In the genomic region with DNA sequence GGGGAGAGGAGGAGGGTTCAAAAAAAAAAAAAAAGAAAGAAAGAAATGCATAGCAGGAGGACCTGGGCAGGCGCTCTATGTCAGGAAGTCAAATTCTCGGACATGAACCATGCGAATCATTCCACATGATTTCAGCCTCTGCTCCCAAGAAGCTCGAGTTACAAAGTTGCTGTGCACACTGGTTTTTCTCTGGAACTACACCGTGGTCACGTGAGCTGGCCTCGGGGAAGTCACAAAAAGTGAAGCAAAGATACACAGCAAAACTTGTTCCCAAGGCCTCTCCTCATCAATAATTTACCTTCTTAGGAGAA, we compare ENCODE assay signal across 19 mouse cellular contexts. TPM values are rescaled to one million over a fixed set of nuclear protein-coding genes. Genes with fewer than 3 reads are reported as not detected.
DNase-seq lines count a peak whose midpoint lies in the region; ATAC-seq and TF ChIP-seq lines count a peak whose summit lies in the region.
"Had no signal": no experiment of that assay in that cellular context is flagged by ENCODE, and none has a peak within 500 bp of the region (broad histone marks: within the 10 kb centered on the region; RNA-seq: fewer than 3 reads in every experiment).

No protein-coding gene starts in this region.

- no peak overlapping the region for H3K9ac ChIP-seq in embryonic facial prominence, embryonic 11.5 days (replicated peaks; ENCODE audit: low read length)
- H3K9ac ChIP-seq in kidney, postnatal 0 days (ENCODE audit: low read depth, low read length), result no peak overlapping the region
- no peak overlapping the region for H3K9ac ChIP-seq in limb, embryonic 15.5 days
- H3K9ac ChIP-seq in midbrain, embryonic 14.5 days (replicated peaks; ENCODE audit: low read length), result no peak overlapping the region
- H3K9ac ChIP-seq: embryonic facial prominence, embryonic 15.5 days; forebrain, embryonic 15.5 days; liver, embryonic 13.5 days; neural tube, embryonic 12.5 days had no signal

- TF ChIP-seq CTCF in kidney, adult 2 months (conservative IDR thresholded peaks at IDR 0.05; ENCODE audit: insufficient read depth, insufficient read length, low read depth, low read length), result no peak
- TF ChIP-seq CTCF in kidney, postnatal 0 days (IDR thresholded peaks at IDR 0.05; ENCODE audit: low read depth), result no peak

- no peaks in the 10 kb centered on the region for H3K36me3 ChIP-seq in kidney, adult 2 months (ENCODE audit: control insufficient read depth, insufficient read depth, low read length)
- no peaks in the 10 kb centered on the region for H3K36me3 ChIP-seq in embryonic facial prominence, embryonic 11.5 days (replicated peaks; ENCODE audit: control insufficient read depth, insufficient read depth, low read depth, low read length)
- no peaks in the 10 kb centered on the region for H3K36me3 ChIP-seq in kidney, postnatal 0 days (ENCODE audit: insufficient read depth, low read length)
- peaks cover 3% of the 10 kb centered on the region; the same call in 1 of the 2 replicates for H3K36me3 ChIP-seq in limb, embryonic 15.5 days
- H3K36me3 ChIP-seq in midbrain, embryonic 14.5 days (ENCODE audit: control insufficient read depth, insufficient read depth, low read length), result no peaks in the 10 kb centered on the region
- H3K36me3 ChIP-seq: embryonic facial prominence, embryonic 15.5 days; forebrain, embryonic 15.5 days; liver, embryonic 13.5 days; neural tube, embryonic 12.5 days had no signal

- no peak overlapping the region for H3K4me3 ChIP-seq in kidney, adult 2 months (ENCODE audit: insufficient read depth, low read depth, low read length)
- no peak overlapping the region for H3K4me3 ChIP-seq in embryonic facial prominence, embryonic 11.5 days (ENCODE audit: low read depth, low read length)
- H3K4me3 ChIP-seq in kidney, postnatal 0 days (replicated peaks; ENCODE audit: low read depth, low read length), result no peak overlapping the region
- no peak overlapping the region for H3K4me3 ChIP-seq in limb, embryonic 15.5 days
- no peak overlapping the region for H3K4me3 ChIP-seq in midbrain, embryonic 14.5 days (replicated peaks; ENCODE audit: low read depth, low read length)
- H3K4me3 ChIP-seq: embryonic facial prominence, embryonic 15.5 days; forebrain, embryonic 15.5 days; liver, embryonic 13.5 days; megakaryocyte, embryonic 14.5 days; neural tube, embryonic 12.5 days had no signal

- H3K9me3 ChIP-seq in embryonic facial prominence, embryonic 11.5 days (replicated peaks; ENCODE audit: control insufficient read depth, low read length), result no peaks in the 10 kb centered on the region
- no peaks in the 10 kb centered on the region for H3K9me3 ChIP-seq in kidney, postnatal 0 days (replicated peaks; ENCODE audit: low read length)
- no peaks in the 10 kb centered on the region for H3K9me3 ChIP-seq in limb, embryonic 15.5 days
- H3K9me3 ChIP-seq in midbrain, embryonic 14.5 days (ENCODE audit: control insufficient read depth, low read length), result no peaks in the 10 kb centered on the region
- H3K9me3 ChIP-seq: embryonic facial prominence, embryonic 15.5 days; forebrain, embryonic 15.5 days; liver, embryonic 13.5 days; megakaryocyte, embryonic 14.5 days; neural tube, embryonic 12.5 days had no signal

- H3K4me1 ChIP-seq in kidney, adult 2 months (ENCODE audit: control insufficient read depth, insufficient read depth, low read length), result peaks cover 2% of the 10 kb centered on the region; the same call in 1 of the 2 replicates
- peaks cover 3% of the 10 kb centered on the region; the same call in 1 of the 2 replicates for H3K4me1 ChIP-seq in embryonic facial prominence, embryonic 11.5 days (ENCODE audit: control insufficient read depth, insufficient read depth, low read length)
- H3K4me1 ChIP-seq in kidney, postnatal 0 days (replicated peaks; ENCODE audit: insufficient read depth, low read length), result peaks cover 13% of the 10 kb centered on the region; the same call in 1 of the 2 replicates
- peaks cover 22% of the 10 kb centered on the region for H3K4me1 ChIP-seq in limb, embryonic 15.5 days
- H3K4me1 ChIP-seq in midbrain, embryonic 14.5 days (ENCODE audit: control insufficient read depth, insufficient read depth, low read length), result no peaks in the 10 kb centered on the region; the same call in 1 of the 2 replicates
- H3K4me1 ChIP-seq: liver, embryonic 13.5 days; megakaryocyte, embryonic 14.5 days had no signal

- H3K27ac ChIP-seq in kidney, adult 2 months (ENCODE audit: insufficient read depth, low read depth, low read length), result no peak overlapping the region
- no peak overlapping the region for H3K27ac ChIP-seq in embryonic facial prominence, embryonic 11.5 days (replicated peaks; ENCODE audit: low read depth, low read length)
- H3K27ac ChIP-seq in kidney, postnatal 0 days, result 0 out of 2 replicates have a peak overlapping the region, but pooled peaks have one; percentile 40
- peak overlapping the region; percentile 38; the same call in 1 of the 2 replicates for H3K27ac ChIP-seq in limb, embryonic 15.5 days
- H3K27ac ChIP-seq in midbrain, embryonic 14.5 days (replicated peaks; ENCODE audit: low read depth, low read length), result no peak overlapping the region
- H3K27ac ChIP-seq: embryonic facial prominence, embryonic 15.5 days; forebrain, embryonic 15.5 days; gastrocnemius, adult 2 months; liver, embryonic 13.5 days; neural tube, embryonic 12.5 days had no signal

- no peak for TF ChIP-seq POLR2A in kidney, adult 2 months (IDR thresholded peaks at IDR 0.05; ENCODE audit: low read depth, low read length)

- H3K27me3 ChIP-seq in kidney, adult 2 months (replicated peaks; ENCODE audit: control insufficient read depth, insufficient read depth, low read length), result no peaks in the 10 kb centered on the region
- H3K27me3 ChIP-seq in embryonic facial prominence, embryonic 11.5 days (ENCODE audit: control insufficient read depth, insufficient read depth, low read length), result no peaks in the 10 kb centered on the region
- no peaks in the 10 kb centered on the region for H3K27me3 ChIP-seq in kidney, postnatal 0 days (ENCODE audit: insufficient read depth, low read length)
- H3K27me3 ChIP-seq in limb, embryonic 15.5 days, result no peaks in the 10 kb centered on the region
- H3K27me3 ChIP-seq in midbrain, embryonic 14.5 days (ENCODE audit: control insufficient read depth, insufficient read depth, low read length), result no peaks in the 10 kb centered on the region
- H3K27me3 ChIP-seq: embryonic facial prominence, embryonic 15.5 days; forebrain, embryonic 15.5 days; liver, embryonic 13.5 days; neural tube, embryonic 12.5 days had no signal

- peak overlapping the region; percentile 3; the same call in 1 of the 2 replicates for H3K4me2 ChIP-seq in embryonic facial prominence, embryonic 11.5 days (ENCODE audit: low read depth, low read length)
- H3K4me2 ChIP-seq in kidney, postnatal 0 days (ENCODE audit: low read length), result peak overlapping the region; percentile 28
- H3K4me2 ChIP-seq in limb, embryonic 15.5 days, result no peak overlapping the region
- no peak overlapping the region for H3K4me2 ChIP-seq in midbrain, embryonic 14.5 days (ENCODE audit: low read length)
- H3K4me2 ChIP-seq: embryonic facial prominence, embryonic 15.5 days; forebrain, embryonic 15.5 days; liver, embryonic 13.5 days; neural tube, embryonic 12.5 days had no signal

- peak; percentile 33 for DNase-seq in kidney, adult 2 months
- no peak for DNase-seq in kidney, adult 11 months
- DNase-seq in embryonic facial prominence, embryonic 11.5 days (ENCODE audit: low spot score), result peak; percentile 75
- peak; percentile 87 for DNase-seq in kidney, postnatal 0 days (ENCODE audit: low spot score)
- no peak for DNase-seq in urinary bladder, adult 2 months (ENCODE audit: low spot score)
- no peak for DNase-seq in yolk sac, embryonic 10.5 days (ENCODE audit: low spot score)
- DNase-seq in midbrain, embryonic 14.5 days, result no peak
- DNase-seq: adrenal gland, postnatal 14 days; liver, embryonic 13.5 days had no signal

- no peak for ATAC-seq in embryonic facial prominence, embryonic 11.5 days (replicated peaks; ENCODE audit: insufficient number of reproducible peaks, low FRiP score, low TSS enrichment, low read depth)
- 0 out of 2 replicates have a peak, but pooled peaks have one; percentile 42 for ATAC-seq in kidney, postnatal 0 days (replicated peaks; ENCODE audit: low FRiP score, low read depth)
- ATAC-seq in limb, embryonic 15.5 days (ENCODE audit: insufficient number of reproducible peaks, low FRiP score, low TSS enrichment, low read depth), result peak; percentile 35; the same call in 1 of the 2 replicates
- no peak for ATAC-seq in midbrain, embryonic 14.5 days (ENCODE audit: low FRiP score, low TSS enrichment)
- ATAC-seq: forebrain, embryonic 15.5 days; inflammation-experienced regulatory T-cells, adult 6 months; lung, postnatal 0 days had no signal

- 10% methylated on average over 7 of the region's 7 CpGs for WGBS in kidney, adult 2 months
- 20% methylated on average over 7 of the region's 7 CpGs for WGBS in embryonic facial prominence, embryonic 11.5 days
- WGBS in kidney, postnatal 0 days, result 4% methylated on average over 7 of the region's 7 CpGs
- WGBS in limb, embryonic 15.5 days, result 29% methylated on average over 7 of the region's 7 CpGs
- WGBS in midbrain, embryonic 14.5 days, result 36% methylated on average over 7 of the region's 7 CpGs

RNA-seq across cellular contexts. Expression of a gene that starts 32.1 kb away (rescaled TPM):
- 4.5 and 5.1 TPM in 2 replicates for polyA plus RNA-seq in kidney, adult 2 months (2012; rRNA removed)
- polyA plus RNA-seq in embryonic facial prominence, embryonic 11.5 days (2014; fragmentation: Nextera tagmentation; extraction: Ambion mirVana), result 59.8 and 72.3 TPM in 2 replicates
- 23.6 and 26.2 TPM in 2 replicates for polyA plus RNA-seq in kidney, postnatal 0 days (2015; fragmentation: Nextera tagmentation; extraction: Ambion mirVana)
- 36.0 and 44.2 TPM in 2 replicates for polyA plus RNA-seq in limb, embryonic 15.5 days (2015; fragmentation: Nextera tagmentation; extraction: Ambion mirVana)
- polyA plus RNA-seq in urinary bladder, adult 2 months (2012; rRNA removed), result 31.0 and 51.2 TPM in 2 replicates
- polyA plus RNA-seq in midbrain, embryonic 14.5 days (2014; fragmentation: Nextera tagmentation; extraction: Ambion mirVana), result 57.4 and 60.2 TPM in 2 replicates
- polyA plus RNA-seq: inflammation-experienced regulatory T-cells, adult 6 months had no signal

RNA-seq across cellular contexts. Expression of a gene that starts 47.4 kb away (rescaled TPM):
- polyA plus RNA-seq in kidney, adult 2 months (2012; rRNA removed), result not detected in 2 replicates
- polyA plus RNA-seq in embryonic facial prominence, embryonic 11.5 days (2014; fragmentation: Nextera tagmentation; extraction: Ambion mirVana), result not detected in 2 replicates
- polyA plus RNA-seq in kidney, postnatal 0 days (2015; fragmentation: Nextera tagmentation; extraction: Ambion mirVana), result not detected in 2 replicates
- not detected in 2 replicates for polyA plus RNA-seq in limb, embryonic 15.5 days (2015; fragmentation: Nextera tagmentation; extraction: Ambion mirVana)
- not detected in 2 replicates for polyA plus RNA-seq in urinary bladder, adult 2 months (2012; rRNA removed)
- not detected in 2 replicates for polyA plus RNA-seq in midbrain, embryonic 14.5 days (2014; fragmentation: Nextera tagmentation; extraction: Ambion mirVana)
- polyA plus RNA-seq: embryonic facial prominence, embryonic 15.5 days; forebrain, embryonic 15.5 days; hindbrain, embryonic 11.5 days; inflammation-experienced regulatory T-cells, adult 6 months; liver, embryonic 13.5 days; lung, postnatal 0 days; neural tube, embryonic 12.5 days; thymus, postnatal 0 days had no signal

Comparison
In these comparisons a context has a peak if more than half of its experiments do, and no peak if none do; other contexts are left out.
1. DNase-seq: peak in kidney, adult 2 months (single experiment), embryonic facial prominence, embryonic 11.5 days (single experiment) and kidney, postnatal 0 days (single experiment); none in kidney, adult 11 months (single experiment), urinary bladder, adult 2 months (single experiment), yolk sac, embryonic 10.5 days (single experiment) and midbrain, embryonic 14.5 days (single experiment).
2. H3K27ac ChIP-seq: peak in kidney, postnatal 0 days (single experiment) and limb, embryonic 15.5 days (single experiment); none in kidney, adult 2 months (single experiment), embryonic facial prominence, embryonic 11.5 days (single experiment) and midbrain, embryonic 14.5 days (single experiment).
3. ATAC-seq: peak in kidney, postnatal 0 days (single experiment) and limb, embryonic 15.5 days (single experiment); none in embryonic facial prominence, embryonic 11.5 days (single experiment) and midbrain, embryonic 14.5 days (single experiment).
4. H3K4me2 ChIP-seq: peak in embryonic facial prominence, embryonic 11.5 days (single experiment) and kidney, postnatal 0 days (single experiment); none in limb, embryonic 15.5 days (single experiment) and midbrain, embryonic 14.5 days (single experiment).